Mouse (Mus musculus): ENCODE measurements at regions not wholly inside any gene's neighbourhood (a gene's known extent, or its start where the extent isn't known, plus 50 kb on each side); places are given as distances from the start of the nearest gene placed in this dataset.
"Not testable (repeated sequence)": the region's sequence is repeated elsewhere in the genome, so short reads cannot be mapped to it uniquely, and the experiment has no call there.

GRCm38 (mm10) chr3:130800016-130800415 is 69.8 kb upstream of the Rpl34 start:
- H3K9ac ChIP-seq (ENCODE audit: low read depth, low read length), result no peak overlapping the region
- no peaks in the 10 kb centered on the region for H3K36me3 ChIP-seq (ENCODE audit: control insufficient read depth, insufficient read depth, low read length)
- H3K4me3 ChIP-seq (ENCODE audit: low read depth, low read length), result no peak overlapping the region
- DNase-seq (ENCODE audit: low spot score), result no peak
- H3K27ac ChIP-seq (ENCODE audit: low read depth, low read length), result no peak overlapping the region
- H3K9me3 ChIP-seq (ENCODE audit: control insufficient read depth, low read length), result no peaks in the 10 kb centered on the region
- no peaks in the 10 kb centered on the region for H3K4me1 ChIP-seq (replicated peaks; ENCODE audit: control insufficient read depth, insufficient read depth, low read length)
- ATAC-seq (replicated peaks; ENCODE audit: low FRiP score), result no peak
- H3K4me2 ChIP-seq, result no peak overlapping the region
- 51% methylated on average over 2 of the region's 2 CpGs for WGBS
- no peaks in the 10 kb centered on the region for H3K27me3 ChIP-seq (replicated peaks; ENCODE audit: control insufficient read depth, insufficient read depth, low read length)

- not testable (repeated sequence) for H3K27ac ChIP-seq (ENCODE audit: low read depth, low read length); DNase-seq (ENCODE audit: low spot score); H3K27me3 ChIP-seq (replicated peaks; ENCODE audit: control insufficient read depth, insufficient read depth, low read length); H3K4me1 ChIP-seq (replicated peaks; ENCODE audit: control insufficient read depth, insufficient read depth, low read length); H3K4me3 ChIP-seq (ENCODE audit: low read depth, low read length); H3K9me3 ChIP-seq (ENCODE audit: control insufficient read depth, low read length); H3K36me3 ChIP-seq (ENCODE audit: control insufficient read depth, insufficient read depth, low read length); H3K4me2 ChIP-seq; ATAC-seq (replicated peaks; ENCODE audit: low FRiP score); H3K9ac ChIP-seq (ENCODE audit: low read depth, low read length)
- 91% methylated on average over 1 of the region's 1 CpGs for WGBS
Observed at GRCm38 (mm10) chr3:130797956-130798355, 67.8 kb upstream of the Rpl34 start.

GRCm38 (mm10) chr3:130796531-130796930 is 66.3 kb upstream of the Rpl34 start:
- no peak for DNase-seq (ENCODE audit: low spot score)
- Histone ChIP-seq H3K9ac (ENCODE audit: low read depth, low read length) (no peak overlapping the region), H3K27ac (ENCODE audit: low read depth, low read length) (no peak overlapping the region), H3K27me3 (replicated peaks; ENCODE audit: control insufficient read depth, insufficient read depth, low read length) (no peaks in the 10 kb centered on the region), H3K4me1 (replicated peaks; ENCODE audit: control insufficient read depth, insufficient read depth, low read length) (no peaks in the 10 kb centered on the region), H3K9me3 (ENCODE audit: control insufficient read depth, low read length) (no peaks in the 10 kb centered on the region), H3K36me3 (ENCODE audit: control insufficient read depth, insufficient read depth, low read length) (no peaks in the 10 kb centered on the region), H3K4me2 (no peak overlapping the region), H3K4me3 (ENCODE audit: low read depth, low read length) (no peak overlapping the region)
- peak; percentile 79 for ATAC-seq (replicated peaks; ENCODE audit: low FRiP score)
- 55% methylated on average over 8 of the region's 8 CpGs for WGBS

GRCm38 (mm10) chr3:130795396-130795795 is 65.2 kb upstream of the Rpl34 start:
- H3K4me2 ChIP-seq, result no peak overlapping the region
- no peaks in the 10 kb centered on the region for H3K9me3 ChIP-seq (ENCODE audit: control insufficient read depth, low read length)
- H3K9ac ChIP-seq (ENCODE audit: low read depth, low read length), result no peak overlapping the region
- no peak overlapping the region for H3K27ac ChIP-seq (ENCODE audit: low read depth, low read length)
- H3K4me3 ChIP-seq (ENCODE audit: low read depth, low read length), result no peak overlapping the region
- no peaks in the 10 kb centered on the region for H3K36me3 ChIP-seq (ENCODE audit: control insufficient read depth, insufficient read depth, low read length)
- DNase-seq (ENCODE audit: low spot score) (no peak), ATAC-seq (replicated peaks; ENCODE audit: low FRiP score) (no peak)
- no peaks in the 10 kb centered on the region for H3K27me3 ChIP-seq (replicated peaks; ENCODE audit: control insufficient read depth, insufficient read depth, low read length)
- H3K4me1 ChIP-seq (replicated peaks; ENCODE audit: control insufficient read depth, insufficient read depth, low read length), result no peaks in the 10 kb centered on the region
- WGBS, result 81% methylated on average over 4 of the region's 4 CpGs

- no peaks in the 10 kb centered on the region for H3K36me3 ChIP-seq (ENCODE audit: control insufficient read depth, insufficient read depth, low read length)
- no peak overlapping the region for H3K4me3 ChIP-seq (ENCODE audit: low read depth, low read length)
- no peaks in the 10 kb centered on the region for H3K4me1 ChIP-seq (replicated peaks; ENCODE audit: control insufficient read depth, insufficient read depth, low read length)
- ATAC-seq (replicated peaks; ENCODE audit: low FRiP score) (no peak), DNase-seq (ENCODE audit: low spot score) (no peak)
- 32% methylated on average over 13 of the region's 13 CpGs for WGBS
- no peak overlapping the region for H3K4me2 ChIP-seq
- H3K9ac ChIP-seq (ENCODE audit: low read depth, low read length), result no peak overlapping the region
- H3K9me3 ChIP-seq (ENCODE audit: control insufficient read depth, low read length), result no peaks in the 10 kb centered on the region
- no peaks in the 10 kb centered on the region for H3K27me3 ChIP-seq (replicated peaks; ENCODE audit: control insufficient read depth, insufficient read depth, low read length)
- no peak overlapping the region for H3K27ac ChIP-seq (ENCODE audit: low read depth, low read length)
Observed at GRCm38 (mm10) chr3:130794142-130794925, 64.1 kb upstream of the Rpl34 start.

GRCm38 (mm10) chr3:130780706-130781240 is 50.6 kb upstream of the Rpl34 start:
- DNase-seq (ENCODE audit: low spot score), result no peak
- Histone ChIP-seq H3K4me1 (replicated peaks; ENCODE audit: control insufficient read depth, insufficient read depth, low read length) (no peaks in the 10 kb centered on the region), H3K9ac (ENCODE audit: low read depth, low read length) (no peak overlapping the region), H3K4me3 (ENCODE audit: low read depth, low read length) (no peak overlapping the region), H3K36me3 (ENCODE audit: control insufficient read depth, insufficient read depth, low read length) (no peaks in the 10 kb centered on the region), H3K27me3 (replicated peaks; ENCODE audit: control insufficient read depth, insufficient read depth, low read length) (no peaks in the 10 kb centered on the region), H3K9me3 (ENCODE audit: control insufficient read depth, low read length) (no peaks in the 10 kb centered on the region), H3K27ac (ENCODE audit: low read depth, low read length) (no peak overlapping the region), H3K4me2 (no peak overlapping the region)
- WGBS, result 73% methylated on average over 10 of the region's 11 CpGs
- no peak for ATAC-seq (replicated peaks; ENCODE audit: low FRiP score)

Measured in liver, embryonic 11.5 days (tissue).